Mouse (Mus musculus) CD4-positive, CD25-positive, alpha-beta regulatory T cell, adult 9 weeks (primary cell): ENCODE results near the gene Wdr45b. TPM values are rescaled to one million over a fixed set of nuclear protein-coding genes. Genes with fewer than 3 reads are reported as not detected.

ENCODE experiments used
- polyA plus RNA-seq: library from polyadenylated mRNA; unstranded; fragments of 100-300 nt; shearing (Covaris generic); gene quantifications from one replicate; pipeline ENCODE4 v1.2.1, GENCODE M21; 2017

Wdr45b gene
- polyA plus RNA-seq, result 55.0 TPM

GRCm38 (mm10) chr11:121354091-121354707, at the start of gene Wdr45b:
Gene Wdr45b, minus strand, starts transcription at chr11:121354445.

DNA sequence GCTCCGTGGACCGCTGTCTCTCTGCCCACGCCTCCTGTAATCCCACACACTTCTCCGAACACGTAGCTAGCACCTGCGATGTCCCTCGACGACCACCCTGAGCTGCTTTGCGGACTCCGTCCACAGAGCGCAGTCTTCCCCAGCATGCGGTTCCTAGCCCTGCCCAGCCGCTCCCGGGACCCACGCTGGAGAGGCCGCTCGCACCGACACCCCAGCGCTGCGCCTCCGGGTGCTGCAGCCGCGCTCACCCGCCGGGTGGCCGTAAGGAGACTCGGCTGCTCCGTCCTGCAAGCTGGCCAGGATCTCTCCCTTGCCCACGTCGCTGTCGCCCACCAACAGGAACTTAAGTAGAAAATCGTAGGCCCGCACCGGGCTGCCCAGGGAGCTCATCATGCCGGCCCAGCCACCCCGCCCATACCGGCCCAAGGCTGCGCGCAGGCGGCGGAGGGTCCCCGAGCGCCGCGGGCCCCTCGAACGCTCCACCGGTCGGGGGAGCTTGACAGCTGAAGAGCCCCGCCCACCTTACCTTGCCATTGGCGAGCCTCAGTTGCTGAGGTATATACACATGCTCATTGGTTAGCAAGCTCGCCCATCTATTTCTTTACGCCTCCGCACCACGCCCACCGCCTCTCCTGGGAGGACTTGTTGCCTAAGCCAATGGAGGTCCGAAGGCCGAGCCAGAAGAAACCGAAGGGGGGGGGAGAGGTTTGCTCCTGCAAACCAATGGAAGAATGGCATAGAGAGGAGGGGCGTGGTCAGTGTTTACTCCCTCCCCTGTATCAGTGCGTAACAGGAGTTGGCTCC, 33.7 kb upstream of the Wdr45b start, which contains the start of gene Rab40b:
Rab40b (minus strand) TSS at position 502 of the 804 bp plus-strand sequence.

Other genes starting within 250 kb of the Wdr45b start
- gene Tex19.2, start 235.8 kb downstream of the Wdr45b start, polyA plus RNA-seq, result not detected
- gene Tex19.1, start 208.3 kb downstream of the Wdr45b start, polyA plus RNA-seq, result not detected
- not detected for gene Uts2r, start 194.2 kb downstream of the Wdr45b start, polyA plus RNA-seq
- gene Hexdc, start 150.0 kb downstream of the Wdr45b start, polyA plus RNA-seq, result 2.6 TPM
- 9.8 TPM for gene Ogfod3, start 149.7 kb downstream of the Wdr45b start, polyA plus RNA-seq
- gene Cybc1, start 125.1 kb downstream of the Wdr45b start, polyA plus RNA-seq, result 132 TPM
- 40.3 TPM for gene Narf, start 117.2 kb downstream of the Wdr45b start, polyA plus RNA-seq
- 2.3 TPM for gene Foxk2, start 94.5 kb downstream of the Wdr45b start, polyA plus RNA-seq
- gene Rab40b, start 33.8 kb upstream of the Wdr45b start, polyA plus RNA-seq, result not detected
- 0.89 TPM for gene Fn3krp, start 67.0 kb upstream of the Wdr45b start, polyA plus RNA-seq
- 0.50 TPM for gene Fn3k, start 80.5 kb upstream of the Wdr45b start, polyA plus RNA-seq
- 42.5 TPM for gene Tbcd, start 97.5 kb upstream of the Wdr45b start, polyA plus RNA-seq
- 0.56 TPM for gene Zfp750, start 164.9 kb upstream of the Wdr45b start, polyA plus RNA-seq